Mouse (Mus musculus): ENCODE results near the gene Ptges3l.
"Not testable (repeated sequence)": the region's sequence is repeated elsewhere in the genome, so short reads cannot be mapped to it uniquely, and the experiment has no call there.

Gene Ptges3l

DNA sequence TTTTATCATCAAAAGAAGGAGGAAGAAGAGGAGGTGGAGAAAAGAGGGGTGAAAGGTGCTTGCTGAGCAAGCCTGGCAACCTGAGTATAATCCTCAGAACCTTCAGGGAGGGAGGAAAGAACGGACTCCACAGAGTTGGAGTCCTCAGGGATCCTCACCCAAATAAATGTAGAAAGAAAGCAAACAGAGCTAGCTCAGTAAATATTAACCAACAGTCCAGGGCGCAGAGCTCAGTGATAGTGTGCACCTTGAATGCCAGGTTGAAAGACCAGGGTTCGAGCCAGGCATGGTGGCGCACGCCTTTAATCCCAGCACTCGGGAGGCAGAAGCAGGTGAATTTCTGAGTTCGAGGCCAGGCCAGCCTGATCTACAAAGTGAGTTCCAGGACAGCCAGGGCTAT, 30.5 kb upstream of the Ptges3l start:
- DNase-seq (ENCODE audit: low spot score), result no peak

DNA sequence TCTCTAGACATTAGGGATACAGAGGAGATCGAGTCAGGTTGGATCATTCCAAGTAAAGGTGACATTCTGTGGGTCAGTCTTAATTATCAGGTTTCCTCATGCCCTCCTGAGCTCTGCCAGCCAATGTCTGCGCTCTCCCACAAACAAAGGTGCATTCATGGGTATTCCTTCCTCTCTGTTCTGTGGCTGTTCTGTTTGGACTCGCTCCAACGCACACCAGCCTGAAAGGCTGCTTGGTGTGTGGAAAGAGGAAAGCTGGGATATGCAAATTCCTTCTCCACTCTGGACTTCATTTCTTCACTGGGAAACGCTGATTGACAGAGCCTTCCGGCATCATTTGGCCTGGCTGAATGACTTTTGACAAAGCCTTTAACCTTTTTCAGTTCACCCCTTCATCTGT, 29.6 kb upstream of the Ptges3l start:
- DNase-seq (ENCODE audit: low spot score), result no peak

DNA sequence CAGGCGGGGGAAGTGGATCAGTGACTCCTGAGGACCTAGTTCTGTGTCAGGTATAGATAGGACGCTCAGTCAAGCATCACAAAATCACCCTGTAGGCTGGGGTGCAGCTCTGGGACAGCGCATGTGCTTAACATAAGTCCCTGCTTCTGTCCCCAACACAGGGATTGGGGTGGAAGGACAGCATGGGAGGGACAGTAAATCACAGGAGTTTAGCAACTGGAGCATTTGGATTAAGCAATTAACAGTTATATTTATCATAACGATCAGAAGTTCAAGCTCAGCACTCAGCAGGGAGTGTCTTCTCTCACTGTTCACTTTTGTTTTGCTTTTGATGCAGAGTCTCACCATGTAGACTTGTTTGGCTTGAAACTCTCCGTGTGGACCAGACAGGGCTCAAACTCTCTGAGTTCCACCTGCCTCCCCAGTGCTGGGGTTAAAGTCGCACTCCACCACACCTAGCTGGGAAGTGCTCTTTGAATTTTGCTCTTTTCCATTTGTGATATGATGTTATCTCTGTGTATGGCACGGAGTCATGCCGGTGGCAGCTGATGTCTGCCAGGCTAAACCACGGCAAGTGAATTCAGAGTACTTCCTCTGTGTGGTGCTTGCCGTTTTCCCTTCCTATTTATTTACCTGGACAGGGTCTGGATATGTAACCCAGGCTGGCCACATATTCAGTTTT, 27.1 kb upstream of the Ptges3l start:
- DNase-seq (ENCODE audit: low spot score), result no peak

DNA sequence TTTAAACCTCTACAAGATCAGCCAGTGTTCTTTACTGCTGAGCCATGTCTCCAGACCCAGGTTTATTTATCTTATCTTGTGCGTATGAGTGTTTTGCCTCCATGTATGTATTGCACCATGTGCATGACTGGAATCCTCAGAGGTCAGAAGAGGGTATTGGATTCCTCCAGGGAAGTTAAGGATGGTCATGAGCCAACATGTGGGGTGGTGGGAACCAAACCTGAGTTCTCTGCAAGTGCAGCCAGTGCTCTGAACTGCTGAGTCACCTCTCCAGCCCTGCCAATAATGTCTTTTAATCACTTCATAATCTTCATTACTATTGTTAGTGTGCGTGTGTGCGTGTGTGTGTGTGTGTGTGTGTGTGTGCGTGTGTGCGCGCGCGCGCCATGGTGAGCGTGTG, 26.4 kb upstream of the Ptges3l start:
- DNase-seq (ENCODE audit: low spot score), result no peak

DNA sequence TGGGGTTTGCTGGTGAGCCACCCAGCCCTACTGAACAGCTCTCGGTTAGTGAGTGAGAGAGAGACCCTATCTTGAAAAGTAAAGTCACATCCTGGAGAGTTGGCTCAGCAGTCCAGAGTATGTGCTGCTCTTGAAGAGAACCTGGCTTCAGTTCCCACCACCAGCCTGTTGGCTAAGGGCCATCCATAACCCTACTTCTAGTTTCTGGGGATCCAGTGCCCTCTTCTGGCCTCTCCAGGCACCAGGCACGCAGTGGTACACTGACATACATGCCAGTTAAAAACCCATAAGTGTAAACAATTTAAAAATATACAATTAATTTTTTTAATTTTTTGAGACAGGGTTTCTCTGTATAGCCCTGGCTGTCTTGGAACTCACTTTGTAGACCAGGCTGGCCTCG, 25.3 kb upstream of the Ptges3l start:
- no peak for DNase-seq (ENCODE audit: low spot score)

DNA sequence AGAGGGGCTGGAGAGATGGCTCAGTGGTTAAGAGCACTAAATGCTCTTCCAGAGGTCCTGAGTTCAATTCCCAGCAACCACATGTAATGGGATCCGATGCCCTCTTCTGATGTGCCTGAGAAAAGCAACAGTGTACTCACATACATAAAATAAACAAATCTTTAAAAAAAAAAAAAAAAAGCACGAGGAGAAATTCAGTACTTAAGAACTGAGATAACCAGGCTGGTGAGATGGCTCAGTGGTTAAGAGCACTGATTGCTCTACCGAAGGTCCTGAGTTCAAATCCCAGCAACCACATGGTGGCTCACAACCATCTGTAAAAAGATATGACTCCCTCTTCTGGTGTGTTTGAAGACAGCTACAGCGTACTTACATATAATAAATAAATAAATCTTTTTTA, 24.5 kb upstream of the Ptges3l start:
- DNase-seq (ENCODE audit: low spot score), result not testable (repeated sequence)

DNA sequence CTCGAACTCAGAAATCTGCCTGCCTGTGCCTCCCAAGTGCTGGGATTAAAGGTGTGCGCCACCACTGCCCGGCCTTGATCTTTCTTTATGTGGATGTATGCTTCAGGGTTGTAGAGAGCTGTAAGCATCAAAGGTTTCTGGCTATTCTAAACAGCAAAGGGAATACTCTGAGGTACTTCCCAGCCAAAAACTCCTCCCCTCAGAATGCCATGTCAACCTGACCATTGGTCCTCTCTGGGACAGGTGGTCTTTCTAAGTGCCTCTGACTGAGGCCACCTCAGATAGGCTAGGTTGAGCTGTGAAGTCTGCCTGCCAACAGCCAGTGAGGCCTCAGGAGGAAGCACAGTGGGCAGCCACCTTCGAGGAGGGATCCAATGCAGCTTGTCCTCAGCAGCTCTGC, 23.8 kb upstream of the Ptges3l start:
- DNase-seq (ENCODE audit: low spot score), result no peak

DNA sequence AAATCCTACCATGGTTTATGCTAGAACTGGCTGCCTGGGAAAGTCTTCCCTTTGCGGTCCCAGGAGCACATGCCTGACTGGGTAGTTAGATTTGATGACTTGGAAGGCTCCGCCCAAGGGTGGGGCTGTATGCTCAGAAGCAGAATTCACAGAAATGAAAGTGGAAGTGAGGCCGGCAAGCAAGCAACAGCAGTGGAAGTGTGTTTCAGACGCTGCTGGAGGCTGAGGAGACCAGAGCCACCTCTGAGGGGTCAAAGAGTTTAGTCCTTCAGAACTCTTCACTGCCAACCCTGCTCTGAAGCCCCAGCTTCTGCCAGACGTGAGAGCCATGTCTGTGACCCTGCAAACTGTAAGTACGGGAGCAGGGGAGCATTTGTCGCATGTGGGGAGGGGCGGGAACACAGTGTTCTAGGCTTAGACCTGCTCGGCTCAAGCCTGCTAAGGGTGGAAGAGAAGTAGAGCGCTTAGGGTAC, 23.2 kb upstream of the Ptges3l start, which contains the start of gene Ifi35:
Gene Ifi35, plus strand, starts transcription at position 134 of the 473 bp plus-strand sequence.
- DNase-seq (ENCODE audit: low spot score), result no peak

DNA sequence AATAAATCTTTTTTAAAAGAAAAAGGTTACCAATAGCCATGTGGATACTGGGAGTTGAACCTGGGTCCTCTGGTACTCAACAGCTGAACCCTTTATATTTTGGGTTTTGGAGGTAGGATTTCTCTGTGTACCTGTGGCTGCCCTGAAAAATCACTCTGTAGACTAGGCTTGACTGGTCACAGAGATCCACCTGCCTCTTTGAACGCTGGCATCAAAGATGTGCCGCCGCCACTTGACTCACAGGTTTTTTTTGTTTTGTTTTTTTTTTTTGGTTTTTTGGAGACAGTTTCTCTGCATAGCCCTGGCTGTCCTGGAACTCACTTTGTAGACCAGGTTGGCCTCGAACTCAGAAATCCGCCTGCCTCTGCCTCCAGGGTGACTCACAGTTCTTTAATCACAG, 22.7 kb upstream of the Ptges3l start:
- no peak for DNase-seq (ENCODE audit: low spot score)

DNA sequence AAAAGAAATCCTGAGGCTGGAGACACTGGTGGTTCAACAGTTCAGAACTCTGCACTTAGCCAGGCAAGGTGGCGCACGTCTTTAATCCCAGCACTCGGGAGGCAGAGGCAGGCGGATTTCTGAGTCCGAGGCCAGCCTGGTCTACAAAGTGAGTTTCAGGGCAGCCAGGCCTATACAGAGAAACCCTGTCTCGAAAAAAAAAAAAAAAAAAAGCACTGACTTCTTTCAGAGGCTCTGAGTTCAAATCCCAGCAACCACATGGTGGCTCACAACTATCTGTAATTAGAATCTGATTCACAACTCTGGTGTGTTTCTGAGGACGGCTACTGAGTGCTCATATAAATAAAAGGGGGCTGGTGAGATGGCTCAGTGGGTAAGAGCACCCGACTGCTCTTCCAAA, 21.7 kb upstream of the Ptges3l start:
- not testable (repeated sequence) for DNase-seq (ENCODE audit: low spot score)

DNA sequence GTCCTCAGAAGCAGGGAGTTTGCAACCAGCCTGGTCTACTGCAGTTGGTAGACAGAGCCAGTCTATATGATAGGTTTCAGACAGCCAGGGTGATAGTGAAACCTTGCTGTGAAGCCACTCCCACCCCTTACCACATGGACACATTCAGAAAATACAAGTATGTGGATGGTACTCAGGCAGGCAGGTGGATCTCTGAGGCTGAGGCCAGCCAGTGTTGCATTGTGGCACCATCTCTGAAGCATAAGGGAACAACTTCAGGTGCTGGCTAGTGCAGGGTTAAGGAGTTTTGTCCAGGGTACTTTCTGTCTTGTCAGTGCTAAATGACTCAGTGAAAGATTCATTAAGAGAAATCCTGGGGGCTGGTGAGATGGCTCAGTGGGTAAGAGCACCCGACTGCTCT, 21.2 kb upstream of the Ptges3l start:
- DNase-seq (ENCODE audit: low spot score), result no peak

DNA sequence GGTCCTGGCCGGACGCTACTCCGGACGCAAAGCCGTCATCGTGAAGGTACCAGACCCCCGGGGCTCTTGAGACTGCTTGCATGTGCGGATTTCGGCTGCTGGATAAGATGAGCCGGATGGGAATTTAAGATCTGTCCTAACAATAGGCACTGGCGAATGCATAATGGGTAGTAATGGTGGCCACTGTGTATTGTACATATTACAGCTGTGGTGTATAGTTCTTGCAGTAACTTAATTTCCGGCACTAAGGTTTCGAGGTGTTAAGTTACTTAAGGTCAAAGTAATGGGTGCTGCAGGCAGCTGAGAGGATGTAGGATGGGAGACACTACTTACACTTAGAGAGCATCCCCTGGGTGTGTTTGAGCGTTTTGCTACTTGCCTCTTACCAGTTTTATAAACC, 17.6 kb upstream of the Ptges3l start:
- DNase-seq (ENCODE audit: low spot score), result no peak

DNA sequence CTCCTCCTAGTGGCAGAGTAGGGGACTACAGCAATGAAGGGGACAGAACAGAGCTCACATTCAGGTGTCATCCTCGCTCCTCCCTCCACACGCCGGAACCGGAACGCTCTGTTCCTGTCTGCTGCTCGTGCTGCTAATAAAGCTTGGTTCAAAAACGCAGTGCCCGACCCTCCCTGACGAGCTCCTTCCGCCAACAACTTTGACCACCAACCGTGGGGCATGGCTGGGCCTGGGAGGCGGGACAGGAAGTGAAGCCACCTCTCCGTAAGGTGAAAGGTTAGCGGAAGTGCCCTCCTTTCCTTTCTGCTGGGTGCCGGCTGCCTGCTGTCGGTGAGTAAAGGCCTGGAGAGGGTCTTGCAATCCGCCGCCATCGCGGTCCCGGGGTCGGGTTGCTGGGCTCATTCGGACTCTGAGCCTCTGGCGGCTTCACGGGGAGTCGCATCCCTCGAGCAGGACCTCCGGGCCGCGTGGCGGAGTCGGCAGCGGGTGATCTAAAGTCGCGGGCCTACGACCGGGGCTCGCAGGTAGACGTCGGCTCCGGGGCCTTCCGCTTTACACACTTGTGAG, 17.1 kb upstream of the Ptges3l start, which contains the start of gene Rpl27:
Gene Rpl27, plus strand, starts transcription at position 172 of the 567 bp plus-strand sequence.
- DNase-seq (ENCODE audit: low spot score), result peak; percentile 94

DNA sequence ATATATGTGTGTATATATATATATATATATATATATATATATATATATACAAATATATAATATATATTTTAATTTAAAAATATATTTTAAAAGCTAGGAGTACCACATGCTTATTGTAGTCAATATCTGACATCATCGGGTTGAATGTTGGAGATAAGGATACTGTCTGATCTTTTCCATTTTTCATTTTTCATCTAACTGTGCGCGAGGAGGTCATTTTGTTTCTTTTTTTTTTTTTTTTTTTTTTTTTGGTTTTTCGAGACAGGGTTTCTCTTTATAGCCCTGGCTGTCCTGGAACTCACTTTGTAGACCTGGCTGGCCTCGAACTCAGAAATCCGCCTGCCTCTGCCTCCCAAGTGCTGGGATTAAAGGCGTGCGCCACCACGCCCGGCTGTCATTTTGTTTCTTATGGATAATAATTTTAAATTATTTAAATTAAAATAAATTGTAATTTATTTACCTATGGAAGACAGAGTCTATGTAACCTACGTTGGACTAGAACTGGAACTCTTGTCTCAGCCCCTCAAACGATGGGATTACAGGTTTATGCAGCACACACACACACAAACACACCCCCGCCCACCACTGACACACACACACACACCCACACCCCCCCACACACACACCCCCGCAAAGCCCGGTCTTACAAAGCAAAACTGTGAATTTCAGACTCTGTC, 16.5 kb upstream of the Ptges3l start:
- DNase-seq (ENCODE audit: low spot score), result not testable (repeated sequence)

DNA sequence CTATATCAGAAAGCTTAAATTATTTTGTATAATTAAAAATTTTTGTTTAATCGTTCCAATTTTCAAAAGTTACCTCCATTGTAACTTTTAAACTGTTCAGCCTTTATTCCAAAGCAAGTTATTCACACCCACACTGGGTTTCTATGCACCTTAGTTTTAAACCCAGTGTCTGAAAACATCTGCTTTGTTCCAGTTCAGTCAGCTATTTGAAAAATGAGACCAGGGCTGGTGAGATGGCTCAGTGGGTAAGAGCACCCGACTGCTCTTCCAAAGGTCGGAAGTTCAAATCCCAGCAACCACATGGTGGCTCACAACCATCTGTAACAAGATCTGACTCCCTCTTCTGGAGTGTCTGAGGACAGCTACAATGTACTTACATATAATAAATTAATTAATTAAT, 12.9 kb upstream of the Ptges3l start:
- DNase-seq (ENCODE audit: low spot score), result not testable (repeated sequence)

DNA sequence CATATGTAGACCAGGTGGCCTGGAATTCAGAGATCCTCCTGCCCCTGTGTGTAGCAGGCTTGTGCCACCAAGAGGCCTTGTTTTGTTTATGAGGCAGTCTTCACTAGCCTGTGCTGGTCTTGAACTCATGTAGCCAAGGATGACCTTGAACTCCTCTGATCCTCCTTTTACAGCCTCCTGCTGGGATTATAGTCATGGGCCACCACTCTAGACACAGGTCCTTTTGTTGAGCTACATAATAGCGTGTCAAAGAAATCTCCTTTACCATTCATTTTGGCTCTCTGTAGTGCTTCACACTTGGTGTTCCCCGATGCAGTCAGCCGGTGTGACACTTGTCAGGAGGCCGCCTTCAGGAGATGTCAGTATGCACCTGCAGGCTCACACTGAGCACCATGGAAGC, 11.8 kb upstream of the Ptges3l start:
- no peak for DNase-seq (ENCODE audit: low spot score)

DNA sequence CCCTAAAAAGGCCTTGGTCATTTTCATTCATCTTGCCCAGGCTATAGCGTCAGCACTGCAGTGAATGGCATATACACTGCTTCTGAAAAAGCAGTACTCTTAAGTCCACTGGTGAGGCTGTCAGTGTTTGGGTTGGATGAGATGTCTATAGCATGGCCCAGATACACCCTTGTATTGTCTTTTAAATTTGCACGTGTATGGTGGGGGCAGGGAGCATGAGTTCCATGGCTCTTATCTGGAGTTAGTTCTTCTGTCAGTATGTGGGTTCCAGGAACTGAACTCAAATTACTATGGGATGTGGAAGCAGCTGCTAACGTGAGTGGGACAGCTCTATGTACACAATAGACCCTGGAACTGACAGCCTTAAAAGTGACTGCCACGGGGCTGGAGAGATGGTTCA, 10.7 kb upstream of the Ptges3l start:
- DNase-seq (ENCODE audit: low spot score), result no peak

DNA sequence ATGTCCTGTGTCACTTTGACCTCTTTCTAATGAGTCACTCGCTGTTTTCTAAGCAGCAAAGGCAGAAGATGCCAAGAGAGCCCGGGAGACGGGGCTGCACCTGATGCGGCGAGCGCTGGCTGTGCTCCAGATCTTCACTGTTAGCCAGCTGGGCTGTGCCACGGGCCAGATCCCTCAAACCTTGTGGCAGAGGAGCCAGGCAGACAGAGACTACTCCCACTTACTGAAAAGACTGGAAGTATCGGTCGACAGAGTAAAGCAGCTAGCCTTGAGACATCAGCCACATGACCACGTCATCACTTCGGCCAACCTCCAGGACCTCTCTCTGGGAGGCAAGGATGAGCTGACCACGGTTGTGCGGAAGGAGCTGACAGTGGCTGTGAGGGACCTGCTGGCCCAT, 8.3 kb upstream of the Ptges3l start:
- DNase-seq (ENCODE audit: low spot score), result no peak

DNA sequence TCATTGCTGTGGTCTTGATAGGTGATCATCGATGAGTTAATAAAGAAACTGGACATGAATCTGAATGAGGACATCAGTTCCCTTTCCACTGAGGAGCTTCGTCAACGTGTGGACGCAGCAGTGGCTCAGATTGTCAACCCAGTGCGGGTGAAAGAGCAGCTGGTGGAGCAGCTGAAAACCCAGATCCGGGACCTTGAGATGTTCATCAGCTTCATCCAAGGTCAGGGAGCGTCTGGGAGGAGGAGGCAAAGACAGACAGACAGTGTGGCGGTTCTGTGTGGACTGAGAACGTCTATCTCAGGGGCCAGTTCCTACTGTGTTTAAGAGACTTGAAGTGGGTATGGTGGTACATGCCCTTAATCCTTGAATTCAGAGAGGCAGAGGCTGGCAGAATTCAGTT, 6.2 kb upstream of the Ptges3l start:
- DNase-seq (ENCODE audit: low spot score), result no peak

DNA sequence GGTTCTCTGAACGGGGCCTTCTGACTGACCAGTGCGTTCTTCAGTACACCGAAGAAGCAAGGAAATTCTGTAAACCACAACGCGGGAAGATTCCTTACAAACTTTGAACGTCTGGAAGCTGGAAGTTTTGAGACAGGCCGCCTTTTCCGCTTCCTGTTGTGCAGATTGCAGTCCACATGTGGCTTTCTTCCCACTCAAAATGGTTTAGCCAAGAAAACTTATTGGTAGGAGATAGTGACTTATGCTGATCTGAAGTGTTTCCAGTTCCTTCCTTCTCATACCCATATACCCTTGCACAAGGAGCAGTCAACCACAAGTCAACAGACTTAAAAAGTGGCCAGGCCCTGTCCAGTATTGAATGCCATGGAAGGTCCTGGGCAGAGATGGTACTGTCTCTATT, 1.0 kb upstream of the Ptges3l start:
- no peak for DNase-seq (ENCODE audit: low spot score)

DNA sequence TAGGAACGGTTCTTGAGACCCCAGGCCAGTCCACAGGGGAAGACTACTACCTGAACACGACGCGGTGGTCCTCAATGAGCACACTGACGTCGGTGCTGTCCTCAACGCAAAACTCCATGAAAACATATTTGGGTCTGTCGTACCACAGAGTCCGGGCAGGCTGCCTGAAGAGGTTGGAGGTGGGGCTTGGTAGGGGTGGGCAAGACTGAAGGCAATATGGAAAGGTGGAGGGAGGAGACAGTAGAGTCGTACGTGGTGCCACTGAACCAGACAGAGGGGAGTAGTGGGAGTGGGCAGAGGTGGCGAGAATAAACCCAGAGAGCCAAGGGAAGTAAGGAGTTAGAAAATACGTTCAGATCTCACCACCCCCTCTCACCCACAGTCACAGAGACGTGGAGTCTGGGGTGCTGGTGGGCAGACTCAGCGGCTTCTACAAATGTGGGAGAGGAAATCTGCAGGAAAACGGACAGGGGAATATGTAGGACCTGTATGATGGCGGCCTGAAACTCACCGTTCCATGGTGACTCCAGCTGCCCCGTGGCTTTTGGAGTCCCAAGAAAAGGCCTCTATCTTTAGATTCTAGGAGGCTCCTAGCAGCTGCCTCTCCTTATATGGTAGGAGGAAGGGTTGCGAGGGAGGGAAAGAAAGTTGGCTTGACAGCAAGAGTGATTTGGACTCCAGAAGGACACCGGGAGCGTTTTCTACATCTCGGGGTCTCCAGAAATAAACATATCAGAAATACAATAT, 855 bp downstream of the Ptges3l start, which contains the start of gene Gm27029:
Gene Gm27029, minus strand, starts transcription at position 692 of the 747 bp plus-strand sequence.
- DNase-seq (ENCODE audit: low spot score), result no peak

DNA sequence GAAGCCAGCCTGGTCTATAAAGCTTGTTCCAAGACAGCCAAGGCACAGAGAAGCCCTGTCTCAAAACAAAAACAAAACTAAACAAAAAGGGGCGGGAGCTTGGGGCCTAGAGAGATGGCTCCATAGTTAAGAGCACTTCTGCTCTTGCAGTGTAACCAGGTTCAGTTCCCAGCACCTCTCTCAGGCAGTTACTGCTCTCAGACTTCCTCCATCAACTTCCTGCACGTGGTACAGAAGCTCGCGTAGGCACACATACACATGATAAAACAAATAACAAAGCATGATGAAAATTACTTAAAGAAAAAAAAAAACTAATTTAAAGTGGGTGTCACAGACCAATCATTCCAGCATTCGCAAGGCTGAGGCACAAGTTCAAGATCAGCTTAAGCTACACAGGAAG, 5.0 kb downstream of the Ptges3l start:
- DNase-seq (ENCODE audit: low spot score), result no peak

DNA sequence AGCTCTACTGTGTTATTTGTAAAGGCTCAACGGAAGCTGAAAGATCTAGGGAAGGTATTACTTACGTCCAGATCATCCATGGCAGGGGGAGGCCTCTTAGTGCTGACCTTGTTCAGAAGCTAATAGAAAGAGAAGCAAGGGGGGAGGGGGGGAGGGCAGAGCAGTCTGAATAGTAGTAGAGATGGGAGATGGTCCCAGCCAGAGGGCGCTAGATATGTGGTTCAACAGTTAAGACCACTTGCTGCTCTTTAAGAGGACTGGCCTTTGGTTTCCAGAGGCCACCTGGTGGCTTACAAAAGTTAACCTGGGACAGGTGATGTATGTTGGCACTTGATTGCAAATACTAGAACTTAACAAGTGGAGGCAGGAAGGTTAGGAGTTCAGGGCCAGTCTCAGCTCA, 5.5 kb downstream of the Ptges3l start:
- DNase-seq (ENCODE audit: low spot score), result no peak

Measured in layer of hippocampus, adult 9-10 months (tissue).